Mouse (Mus musculus) CH12.LX (cell line): ENCODE data around the gene Echdc3.

Experiments
- BHLHE40 ChIP-seq: IDR thresholded peaks from 2 replicates; pipeline ENCODE4 v1.6.1; 2011; ENCODE audit warnings: mild to moderate bottlenecking, low read depth, low read length, improper control_type of control experiment
- CTCF ChIP-seq, 2 experiments: IDR thresholded peaks in 1 of 2; conservative IDR thresholded peaks in 1 of 2; 2 replicates each; pipeline ENCODE4 v1.5.1; 2011 to 2012; ENCODE audit warnings: low read depth in 2 of 2, low read length in 2 of 2, improper control_type of control experiment in 1 of 2, inconsistent platforms in 1 of 2, mild to moderate bottlenecking in 1 of 2, moderate library complexity in 1 of 2
- E2F4 ChIP-seq: IDR thresholded peaks from 2 replicates; pipeline ENCODE4 v1.6.1; 2011; ENCODE audit warnings: low read depth, low read length, improper control_type of control experiment; ENCODE audit not compliant: insufficient replicate concordance
- EP300 ChIP-seq: IDR thresholded peaks from 2 replicates; pipeline ENCODE4 v1.6.1; 2011; ENCODE audit warnings: low read length, improper control_type of control experiment
- JUN ChIP-seq: IDR thresholded peaks from 2 replicates; pipeline ENCODE4 v1.6.1; 2011; ENCODE audit warnings: low read depth, mild to moderate bottlenecking, low read length, improper control_type of control experiment, moderate library complexity; ENCODE audit not compliant: insufficient read depth
- MAZ ChIP-seq: IDR thresholded peaks from 2 replicates; pipeline ENCODE4 v1.6.1; 2012; ENCODE audit warnings: low read depth, mild to moderate bottlenecking, inconsistent platforms, low read length, improper control_type of control experiment, moderate library complexity
- MEF2A ChIP-seq: IDR thresholded peaks from 2 replicates; pipeline ENCODE4 v1.6.1; 2014; ENCODE audit warnings: low read depth, mild to moderate bottlenecking, inconsistent platforms, low read length, improper control_type of control experiment, borderline replicate concordance
- MXI1 ChIP-seq: IDR thresholded peaks from 2 replicates; pipeline ENCODE4 v1.6.1; 2011; ENCODE audit warnings: mild to moderate bottlenecking, low read depth, low read length, improper control_type of control experiment
- MYC ChIP-seq: IDR thresholded peaks from 2 replicates; pipeline ENCODE4 v1.6.1; 2011; ENCODE audit warnings: low read depth, mild to moderate bottlenecking, improper control_type of control experiment, low read length
- POLR2A ChIP-seq: IDR thresholded peaks from 2 replicates; pipeline ENCODE4 v1.6.1; 2011; ENCODE audit warnings: low read depth, mild to moderate bottlenecking, improper control_type of control experiment, low read length
- TBP ChIP-seq: conservative IDR thresholded peaks from 2 replicates; pipeline ENCODE4 v1.6.1; 2011; ENCODE audit warnings: low read depth, low read length, improper control_type of control experiment
- UBTF ChIP-seq: IDR thresholded peaks from 2 replicates; pipeline ENCODE4 v1.6.1; 2012; ENCODE audit warnings: low read depth, mild to moderate bottlenecking, inconsistent platforms, low read length, improper control_type of control experiment, moderate library complexity
- ZC3H11A ChIP-seq: IDR thresholded peaks from 2 replicates; pipeline ENCODE4 v1.6.1; 2012; ENCODE audit warnings: low read depth, mild to moderate bottlenecking, inconsistent platforms, low read length, improper control_type of control experiment
- ZKSCAN1 ChIP-seq: IDR thresholded peaks from 2 replicates; pipeline ENCODE4 v1.6.1; 2012; ENCODE audit warnings: low read depth, inconsistent platforms, low read length, improper control_type of control experiment, borderline replicate concordance

- TF ChIP-seq MYC (no peak), CTCF (conservative IDR thresholded peaks at IDR 0.05 in 1 of 2, IDR thresholded peaks at IDR 0.05 in 1 of 2; ENCODE audit: low read depth in 2 of 2, low read length in 2 of 2) (no peak), POLR2A (peak; percentile 27; the same call in 1 of the 2 replicates), BHLHE40 (peak; percentile 75), EP300 (peak; percentile 31), JUN (no peak), E2F4 (no peak), ZC3H11A (no peak), MXI1 (no peak), UBTF (no peak), MEF2A (no peak), TBP (no peak), MAZ (no peak), ZKSCAN1 (no peak)
Measured at GRCm38 (mm10) chr2:6210840-6211239, 2.0 kb downstream of the Echdc3 start.
